In the genomic region with DNA sequence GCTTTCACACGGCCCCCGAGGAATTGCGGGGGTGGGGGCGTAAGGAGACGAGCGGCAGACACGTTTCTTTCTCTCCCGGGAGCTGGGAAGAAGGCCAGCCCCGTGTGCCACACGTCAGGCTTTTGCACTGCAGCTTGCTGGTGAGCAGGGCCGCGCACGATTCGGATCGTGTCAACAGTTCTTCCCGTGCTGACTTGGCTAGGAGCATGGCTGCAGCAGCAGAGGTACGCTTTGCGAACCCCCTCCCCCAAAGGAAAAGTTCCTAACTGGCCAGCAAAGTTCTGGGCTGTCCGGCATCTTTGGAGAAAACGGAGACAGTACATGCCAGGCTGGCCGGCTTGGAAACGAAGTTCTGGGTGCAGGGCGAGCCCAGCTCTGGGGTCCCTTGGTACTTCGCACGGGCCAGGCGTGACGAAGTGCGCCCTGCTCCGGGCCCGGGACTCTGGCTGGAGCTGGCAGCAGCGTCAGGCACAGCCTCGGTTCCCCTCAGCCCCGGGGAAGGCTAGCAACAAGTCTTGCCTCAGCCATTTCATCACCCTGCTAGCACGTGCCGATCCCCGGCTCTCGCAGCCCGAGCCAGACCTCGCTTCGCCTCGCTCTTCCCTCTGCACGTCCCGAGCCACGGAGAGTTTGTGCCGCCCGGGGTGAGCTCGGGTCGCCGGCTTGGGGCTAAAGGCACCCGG, we compare ENCODE assay signal across 8 mouse cellular contexts. TPM values are rescaled to one million over a fixed set of nuclear protein-coding genes. Genes with fewer than 3 reads are reported as not detected.
DNase-seq lines count a peak whose midpoint lies in the region; ATAC-seq and TF ChIP-seq lines count a peak whose summit lies in the region.

No protein-coding gene starts in this region.

- ATAC-seq in megakaryocyte, adult 5-6 weeks (ENCODE audit: poor library complexity, severe bottlenecking) = peak; percentile 44

- peaks cover 13% of the 10 kb centered on the region; the same call in 1 of the 2 replicates for H3K36me3 ChIP-seq in ES-E14 (ENCODE audit: control insufficient read depth, insufficient read depth, low read length, poor library complexity, severe bottlenecking)
- H3K36me3 ChIP-seq in hindbrain, embryonic 10.5 days = no peaks in the 10 kb centered on the region

- no peaks in the 10 kb centered on the region for H3K9me3 ChIP-seq in ES-E14 (ENCODE audit: control insufficient read depth, insufficient read depth, low read depth, low read length)
- no peaks in the 10 kb centered on the region for H3K9me3 ChIP-seq in hindbrain, embryonic 10.5 days

- H3K4me3 ChIP-seq in ES-E14 (ENCODE audit: insufficient read depth in 1 of 2, low read depth in 1 of 2, low read length in 2 of 2, poor library complexity in 1 of 2, severe bottlenecking in 1 of 2) = peak overlapping the region; percentile 72 to 73
- H3K4me3 ChIP-seq in hindbrain, embryonic 10.5 days = peak overlapping the region; percentile 60

- intact Hi-C loops in left cerebral cortex, postnatal 14 days (cut with DNase I) = loop anchor here (10.0 kb wide), 1 partner anchor 124 kb away; no protein-coding TSS in a partner anchor

- DNase-seq in ES-E14 (ENCODE audit: low read depth, low spot score) (no peak), adipocyte (ENCODE audit: low spot score) (no peak)
- DNase-seq in adrenal gland, postnatal 36 days = peak; percentile 58 to 62
- peak; percentile 7 to 9 for DNase-seq in frontal cortex, postnatal 25 days (ENCODE audit: low spot score in 2 of 2)
- DNase-seq in hindbrain, embryonic 10.5 days (ENCODE audit: low spot score) = peak; percentile 71
- DNase-seq in left cerebral cortex, postnatal 14 days (ENCODE audit: low spot score in 2 of 2) = peak; percentile 55 to 76
- peak; percentile 49 to 50 for DNase-seq in right cerebral cortex, postnatal 36 days (ENCODE audit: low spot score in 2 of 2)

- peaks cover 55% of the 10 kb centered on the region for H3K27me3 ChIP-seq in hindbrain, embryonic 10.5 days (ENCODE audit: insufficient read depth, poor library complexity, severe bottlenecking)

- peak overlapping the region; percentile 77 for H3K9ac ChIP-seq in ES-E14 (ENCODE audit: insufficient read depth, low read depth, low read length, poor library complexity, severe bottlenecking)

- in situ Hi-C loops in ES-E14 (cut with MboI; ENCODE audit: low sequenced_read_pairs in 2 of 2, unreplicated experiment in 2 of 2) = loop anchor here in 1 of 2 experiments (25.0 kb wide), 1 partner anchor 707 kb away; no protein-coding TSS in a partner anchor

- WGBS in hindbrain, embryonic 10.5 days = under 1% methylated on average over 50 of the region's 50 CpGs

- no peak overlapping the region; the same call in 1 of the 2 replicates for H3K27ac ChIP-seq in ES-E14 (ENCODE audit: insufficient read depth, low read depth, low read length, poor library complexity, severe bottlenecking)
- peak overlapping the region; percentile 68 for H3K27ac ChIP-seq in hindbrain, embryonic 10.5 days

- peaks cover 0 to 4% of the 10 kb centered on the region in 2 experiments; a peak in 1 of 4 replicates for H3K4me1 ChIP-seq in ES-E14 (ENCODE audit: control insufficient read depth in 2 of 2, insufficient read depth in 2 of 2, low read length in 2 of 2, poor library complexity in 1 of 2)
- peaks cover 30% of the 10 kb centered on the region for H3K4me1 ChIP-seq in hindbrain, embryonic 10.5 days (replicated peaks)

TF ChIP-seq in ES-E14, 5 proteins besides CTCF, POLR2A, EP300 and RAD21:
- no peak for TF ChIP-seq ZC3H11A (IDR thresholded peaks at IDR 0.05; ENCODE audit: borderline replicate concordance, low read depth, low read length)
- no peak for TF ChIP-seq HCFC1 (IDR thresholded peaks at IDR 0.05; ENCODE audit: borderline replicate concordance, insufficient read depth, low read length)
- TF ChIP-seq CHD2 (IDR thresholded peaks at IDR 0.05; ENCODE audit: low read depth, low read length) = no peak
- TF ChIP-seq MAFK (IDR thresholded peaks at IDR 0.05; ENCODE audit: insufficient read depth, low read depth, low read length) = no peak
- no peak for TF ChIP-seq ZNF384 (IDR thresholded peaks at IDR 0.05; ENCODE audit: low read depth, low read length)
TF ChIP-seq in ES-E14: peak in this region for 0.

RNA-seq across cellular contexts. Expression of a gene that starts 0.8 kb away (rescaled TPM):
- total RNA-seq in ES-E14 (2012; rRNA removed) = 13.6 and 41.1 TPM in 2 replicates
- 1 to 10 TPM in 1 of 2 experiments, under 1 TPM in 1; 0.86 to 1.4 TPM for total RNA-seq in adrenal gland, postnatal 36 days (2021)
- polyA plus RNA-seq in hindbrain, embryonic 10.5 days (2016; fragmentation: Nextera tagmentation; extraction: Ambion mirVana) = 0.90 and 1.5 TPM in 2 replicates
- 1 to 10 TPM; 1.2 to 1.4 TPM for total RNA-seq in left cerebral cortex, postnatal 14 days (2021)
- not detected in 2 replicates for total RNA-seq in megakaryocyte, adult 5-6 weeks (2015)
- total RNA-seq in megakaryocyte, adult 5-6 weeks (2017) = 0.04 and 0.07 TPM in 2 replicates

Comparison
In these comparisons a context has a peak if more than half of its experiments do, and no peak if none do; other contexts are left out.
1. DNase-seq: peak in adrenal gland, postnatal 36 days (2 of 2), frontal cortex, postnatal 25 days (2 of 2), hindbrain, embryonic 10.5 days (single experiment), left cerebral cortex, postnatal 14 days (2 of 2) and right cerebral cortex, postnatal 36 days (2 of 2); none in ES-E14 (single experiment) and adipocyte (single experiment).